ENCODE assay signal across 25 mouse cellular contexts in genomic region chr10:117712191-117712754, GRCm38 (mm10). TPM values are rescaled to one million over a fixed set of nuclear protein-coding genes. Genes with fewer than 3 reads are reported as not detected.
DNase-seq lines count a peak whose midpoint lies in the region; ATAC-seq lines count a peak whose summit lies in the region.
"Had no signal": no experiment of that assay in that cellular context is flagged by ENCODE, and none has a peak within 500 bp of the region (broad histone marks: within the 10 kb centered on the region; RNA-seq: fewer than 3 reads in every experiment).

No protein-coding gene starts in this region.

- WGBS in liver, embryonic 13.5 days (ENCODE audit: insufficient replicate concordance), result 80% methylated on average over 9 of the region's 9 CpGs

- H3K9me3 ChIP-seq in liver, embryonic 13.5 days (replicated peaks), result no peaks in the 10 kb centered on the region
- H3K9me3 ChIP-seq: embryonic facial prominence, embryonic 10.5 days; forebrain, embryonic 10.5 days; heart, embryonic 13.5 days; hindbrain, embryonic 12.5 days; limb, embryonic 13.5 days; stomach, embryonic 15.5 days had no signal

- no peak overlapping the region for H3K9ac ChIP-seq in liver, embryonic 13.5 days
- H3K9ac ChIP-seq: heart, embryonic 13.5 days; hindbrain, embryonic 12.5 days; limb, embryonic 13.5 days; stomach, embryonic 15.5 days had no signal

- peaks cover 35% of the 10 kb centered on the region for H3K4me1 ChIP-seq in liver, embryonic 13.5 days (replicated peaks)

- peak; percentile 87 for DNase-seq in heart, adult 11 months
- no peak for DNase-seq in heart, postnatal 4 days
- no peak for DNase-seq in liver, embryonic 13.5 days
- DNase-seq in liver (no peak), R1 (ENCODE audit: low read depth, low spot score) (peak; percentile 56)
- DNase-seq in left cerebral cortex, adult 8-10 months (ENCODE audit: low spot score in 2 of 2), result no peak
- DNase-seq: adrenal gland, adult 2 months; gastrocnemius, postnatal 14 days; heart, adult 2 months; heart, postnatal 14 days; layer of hippocampus, postnatal 36 days; lung, adult 18-20 months; lung, postnatal 10 days; right cerebral cortex, postnatal 4 days had no signal

- peak overlapping the region; percentile 68; the same call in 1 of the 2 replicates for H3K27ac ChIP-seq in liver, embryonic 13.5 days
- H3K27ac ChIP-seq: heart, adult 2 months; heart, embryonic 13.5 days; hindbrain, embryonic 12.5 days; layer of hippocampus, adult 2 months; limb, embryonic 13.5 days had no signal

- H3K4me3 ChIP-seq in liver, embryonic 13.5 days (replicated peaks), result no peak overlapping the region
- H3K4me3 ChIP-seq: heart, adult 2 months; hindbrain, embryonic 12.5 days; layer of hippocampus, adult 2 months; limb, embryonic 13.5 days; stomach, embryonic 15.5 days had no signal

- H3K4me2 ChIP-seq in liver, embryonic 13.5 days, result no peak overlapping the region
- H3K4me2 ChIP-seq: hindbrain, embryonic 12.5 days; midbrain, embryonic 11.5 days had no signal

- peaks cover 11% of the 10 kb centered on the region for H3K36me3 ChIP-seq in liver, embryonic 13.5 days
- H3K36me3 ChIP-seq: stomach, embryonic 15.5 days had no signal

- no peaks in the 10 kb centered on the region for H3K27me3 ChIP-seq in liver, embryonic 13.5 days
- H3K27me3 ChIP-seq: heart, embryonic 13.5 days; hindbrain, embryonic 12.5 days; limb, embryonic 13.5 days; stomach, embryonic 15.5 days had no signal

- no peak for ATAC-seq in liver, embryonic 13.5 days (ENCODE audit: low read depth)
- no peak for ATAC-seq in frontal cortex, adult (ENCODE audit: low TSS enrichment)
- ATAC-seq: forebrain, embryonic 16.5 days; intestine, postnatal 0 days had no signal

RNA-seq across cellular contexts. Expression of gene Mdm2, which starts 1.7 kb away (rescaled TPM):
- 10 to 100 TPM; 48.4 to 50.8 TPM for total RNA-seq in heart, postnatal 4 days (2021)
- 16.3 and 25.9 TPM in 2 replicates for polyA plus RNA-seq in liver, embryonic 13.5 days (2015; fragmentation: Nextera tagmentation; extraction: Ambion mirVana)
- 10 to 100 TPM; 44.9 to 54.3 (median 51.9) TPM for total RNA-seq in left cerebral cortex, adult 8-10 months (2022)

RNA-seq across cellular contexts. Expression of gene Slc35e3, which starts 33.9 kb away (rescaled TPM):
- 1 to 10 TPM; 7.3 to 8.8 TPM for total RNA-seq in heart, postnatal 4 days (2021)
- polyA plus RNA-seq in liver, embryonic 13.5 days (2015; fragmentation: Nextera tagmentation; extraction: Ambion mirVana), result 2.7 and 3.2 TPM in 2 replicates
- 10 to 100 TPM; 29.2 to 31.7 (median 30.3) TPM for total RNA-seq in left cerebral cortex, adult 8-10 months (2022)

Comparison
In these comparisons a context has a peak if more than half of its experiments do, and no peak if none do; other contexts are left out.
1. DNase-seq: peak in heart, adult 11 months (single experiment) and R1 (single experiment); none in heart, postnatal 4 days (single experiment), liver, embryonic 13.5 days (single experiment), liver (single experiment) and left cerebral cortex, adult 8-10 months (0 of 2).